Mouse (Mus musculus) c-Kit-positive CD71-positive TER-119-negative erythroid progenitor cells, embryonic 14.5 days (primary cell): ENCODE results near the gene Ccdc15.

Source experiments
- DNase-seq: peaks from one replicate; pipeline ENCODE4 v3.0.0-alpha.2; 2013; ENCODE audit warnings: low read depth

The Ccdc15 gene

GRCm38 (mm10) chr9:37232201-37233195, 115.7 kb downstream of the Ccdc15 start:
- no peak for DNase-seq

- DNase-seq: no peak
These were observed 117.6 kb downstream of the Ccdc15 start for GRCm38 (mm10) chr9:37230486-37231195.

- peak; percentile 22 for DNase-seq
These were observed 118.3 kb downstream of the Ccdc15 start for GRCm38 (mm10) chr9:37229880-37230325.
